Mouse (Mus musculus): ENCODE results near the gene Itsn1.

GRCm38 (mm10) chr16:91780151-91780550, 51.1 kb downstream of the Itsn1 start:
- TF ChIP-seq CTCF (IDR thresholded peaks at IDR 0.05; ENCODE audit: extremely low read depth, insufficient read depth, low read length), result no peak
- no peak for TF ChIP-seq POLR2A (IDR thresholded peaks at IDR 0.05; ENCODE audit: extremely low read depth, insufficient read depth, low read length)

Measured in cortical plate, adult 2 months (tissue).